9 mouse cellular contexts compared by ENCODE assay signal in the genomic region with DNA sequence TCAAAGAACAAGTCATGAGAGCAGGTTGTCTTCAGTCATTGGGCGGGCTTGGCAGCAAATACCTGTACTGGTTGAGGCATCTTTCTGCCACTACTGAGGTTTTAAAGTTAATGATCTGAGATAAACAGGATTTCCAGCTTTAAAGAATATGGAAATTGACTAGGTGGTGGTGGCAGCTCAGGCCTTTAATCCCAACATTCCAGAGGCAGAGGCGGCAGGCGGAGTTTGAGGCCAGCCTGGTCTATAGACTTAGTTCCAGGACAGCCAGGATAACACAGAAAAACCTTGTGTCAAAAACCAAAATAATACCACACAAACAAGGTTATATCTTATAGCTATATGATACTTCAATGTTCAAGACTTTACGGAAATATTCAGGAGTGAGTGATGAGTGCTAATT. TPM values are rescaled to one million over a fixed set of nuclear protein-coding genes. Genes with fewer than 3 reads are reported as not detected.
DNase-seq lines count a peak whose midpoint lies in the region; ATAC-seq lines count a peak whose summit lies in the region.
"Had no signal": no experiment of that assay in that cellular context is flagged by ENCODE, and none has a peak within 500 bp of the region (broad histone marks: within the 10 kb centered on the region; RNA-seq: fewer than 3 reads in every experiment).

No protein-coding gene starts in this region.

- peak overlapping the region; percentile 97 for H3K4me3 ChIP-seq in kidney, embryonic 16.5 days (ENCODE audit: low read length)
- H3K4me3 ChIP-seq in embryonic facial prominence, embryonic 10.5 days: peak overlapping the region; percentile 77
- peak overlapping the region; percentile 97 for H3K4me3 ChIP-seq in hindbrain, embryonic 16.5 days (ENCODE audit: low read length)
- peak overlapping the region; percentile 84 for H3K4me3 ChIP-seq in midbrain, embryonic 16.5 days (ENCODE audit: low read depth, low read length)

- no peak for DNase-seq in kidney, postnatal 36 days
- no peak for DNase-seq in embryonic facial prominence, embryonic 10.5 days (ENCODE audit: low spot score)
- no peak for DNase-seq in adipocyte (ENCODE audit: low spot score)
- no peak for DNase-seq in gastrocnemius, adult 18-20 months (ENCODE audit: low spot score)
- DNase-seq in spleen, postnatal 14 days (ENCODE audit: low spot score in 2 of 2): no peak
- DNase-seq: kidney, postnatal 10 days had no signal

- H3K9ac ChIP-seq in kidney, embryonic 16.5 days (replicated peaks; ENCODE audit: low read length): peak overlapping the region; percentile 95
- H3K9ac ChIP-seq in hindbrain, embryonic 16.5 days (ENCODE audit: low read depth, low read length): peak overlapping the region; percentile 97
- H3K9ac ChIP-seq in midbrain, embryonic 16.5 days (ENCODE audit: low read depth, low read length): peak overlapping the region; percentile 88; the same call in 1 of the 2 replicates

- H3K36me3 ChIP-seq in kidney, embryonic 16.5 days (ENCODE audit: insufficient read depth, low read length): no peaks in the 10 kb centered on the region
- peaks cover 11% of the 10 kb centered on the region for H3K36me3 ChIP-seq in embryonic facial prominence, embryonic 10.5 days (replicated peaks)
- H3K36me3 ChIP-seq in hindbrain, embryonic 16.5 days (ENCODE audit: control insufficient read depth, insufficient read depth, low read length): no peaks in the 10 kb centered on the region
- H3K36me3 ChIP-seq in midbrain, embryonic 16.5 days (ENCODE audit: control insufficient read depth, insufficient read depth, low read length): no peaks in the 10 kb centered on the region

- H3K4me1 ChIP-seq in kidney, embryonic 16.5 days (ENCODE audit: insufficient read depth, low read length): peaks cover 19% of the 10 kb centered on the region
- H3K4me1 ChIP-seq in embryonic facial prominence, embryonic 10.5 days: peaks cover 28% of the 10 kb centered on the region
- H3K4me1 ChIP-seq in hindbrain, embryonic 16.5 days (ENCODE audit: control insufficient read depth, insufficient read depth, low read depth, low read length): peaks cover 17% of the 10 kb centered on the region
- H3K4me1 ChIP-seq in midbrain, embryonic 16.5 days (ENCODE audit: control insufficient read depth, insufficient read depth, low read length): peaks cover 22% of the 10 kb centered on the region

- ATAC-seq in kidney, embryonic 16.5 days (ENCODE audit: low FRiP score, low TSS enrichment): no peak
- ATAC-seq in hindbrain, embryonic 16.5 days: no peak
- ATAC-seq in midbrain, embryonic 16.5 days: no peak

- H3K27ac ChIP-seq in kidney, embryonic 16.5 days (ENCODE audit: low read length): peak overlapping the region; percentile 99; the same call in 1 of the 2 replicates
- peak overlapping the region; percentile 97 for H3K27ac ChIP-seq in embryonic facial prominence, embryonic 10.5 days (replicated peaks)
- H3K27ac ChIP-seq in hindbrain, embryonic 16.5 days (ENCODE audit: low read depth, low read length): peak overlapping the region; percentile 100
- peak overlapping the region; percentile 97 for H3K27ac ChIP-seq in midbrain, embryonic 16.5 days (ENCODE audit: low read length)

- no peaks in the 10 kb centered on the region for H3K9me3 ChIP-seq in kidney, embryonic 16.5 days (ENCODE audit: low read length)
- no peaks in the 10 kb centered on the region for H3K9me3 ChIP-seq in embryonic facial prominence, embryonic 10.5 days
- no peaks in the 10 kb centered on the region for H3K9me3 ChIP-seq in hindbrain, embryonic 16.5 days (ENCODE audit: control insufficient read depth, low read length)
- no peaks in the 10 kb centered on the region for H3K9me3 ChIP-seq in midbrain, embryonic 16.5 days (replicated peaks; ENCODE audit: control insufficient read depth, low read length, poor library complexity, severe bottlenecking)

- 37% methylated on average over 4 of the region's 4 CpGs for WGBS in kidney, embryonic 16.5 days
- 34% methylated on average over 4 of the region's 4 CpGs for WGBS in embryonic facial prominence, embryonic 10.5 days
- 42% methylated on average over 4 of the region's 4 CpGs for WGBS in hindbrain, embryonic 16.5 days
- WGBS in midbrain, embryonic 16.5 days: 30% methylated on average over 4 of the region's 4 CpGs

- H3K27me3 ChIP-seq in kidney, embryonic 16.5 days (ENCODE audit: insufficient read depth, low read length): no peaks in the 10 kb centered on the region
- no peaks in the 10 kb centered on the region for H3K27me3 ChIP-seq in embryonic facial prominence, embryonic 10.5 days (replicated peaks; ENCODE audit: low read depth, poor library complexity, severe bottlenecking)
- no peaks in the 10 kb centered on the region for H3K27me3 ChIP-seq in hindbrain, embryonic 16.5 days (replicated peaks; ENCODE audit: control insufficient read depth, insufficient read depth, low read length)
- no peaks in the 10 kb centered on the region for H3K27me3 ChIP-seq in midbrain, embryonic 16.5 days (ENCODE audit: control insufficient read depth, insufficient read depth, low read depth, low read length)

- H3K4me2 ChIP-seq in kidney, embryonic 16.5 days (replicated peaks; ENCODE audit: low read depth, low read length): peak overlapping the region; percentile 73
- H3K4me2 ChIP-seq in hindbrain, embryonic 16.5 days (ENCODE audit: low read length): peak overlapping the region; percentile 96
- peak overlapping the region; percentile 76 for H3K4me2 ChIP-seq in midbrain, embryonic 16.5 days (ENCODE audit: low read length)

RNA-seq across cellular contexts. Expression of a gene that starts 1.1 kb away (rescaled TPM):
- 18.1 and 20.0 TPM in 2 replicates for polyA plus RNA-seq in kidney, embryonic 16.5 days (2015; fragmentation: Nextera tagmentation; extraction: Ambion mirVana)
- 34.4 and 36.7 TPM in 2 replicates for polyA plus RNA-seq in embryonic facial prominence, embryonic 10.5 days (2016; fragmentation: Nextera tagmentation; extraction: Ambion mirVana)
- 24.4 and 28.9 TPM in 2 replicates for polyA plus RNA-seq in hindbrain, embryonic 16.5 days (2015; fragmentation: Nextera tagmentation; extraction: Ambion mirVana)
- 34.8 and 35.0 TPM in 2 replicates for polyA plus RNA-seq in midbrain, embryonic 16.5 days (2015; fragmentation: Nextera tagmentation; extraction: Ambion mirVana)
- 1 to 10 TPM; 3.2 to 5.5 TPM for total RNA-seq in gastrocnemius, adult 18-20 months (2021)

RNA-seq across cellular contexts. Expression of a gene that starts 39.8 kb away (rescaled TPM):
- 87.0 and 96.5 TPM in 2 replicates for polyA plus RNA-seq in kidney, embryonic 16.5 days (2015; fragmentation: Nextera tagmentation; extraction: Ambion mirVana)
- polyA plus RNA-seq in embryonic facial prominence, embryonic 10.5 days (2016; fragmentation: Nextera tagmentation; extraction: Ambion mirVana): 27.0 and 27.5 TPM in 2 replicates
- polyA plus RNA-seq in hindbrain, embryonic 16.5 days (2015; fragmentation: Nextera tagmentation; extraction: Ambion mirVana): 44.6 and 47.6 TPM in 2 replicates
- 38.8 and 42.1 TPM in 2 replicates for polyA plus RNA-seq in midbrain, embryonic 16.5 days (2015; fragmentation: Nextera tagmentation; extraction: Ambion mirVana)
- 10 to 100 TPM; 17.9 to 18.5 TPM for total RNA-seq in gastrocnemius, adult 18-20 months (2021)

RNA-seq across cellular contexts. Expression of a gene that starts 51.0 kb away (rescaled TPM):
- 2.4 and 2.8 TPM in 2 replicates for polyA plus RNA-seq in kidney, embryonic 16.5 days (2015; fragmentation: Nextera tagmentation; extraction: Ambion mirVana)
- polyA plus RNA-seq in embryonic facial prominence, embryonic 10.5 days (2016; fragmentation: Nextera tagmentation; extraction: Ambion mirVana): 0.59 and 0.78 TPM in 2 replicates
- 0.92 and 1.1 TPM in 2 replicates for polyA plus RNA-seq in hindbrain, embryonic 16.5 days (2015; fragmentation: Nextera tagmentation; extraction: Ambion mirVana)
- polyA plus RNA-seq in midbrain, embryonic 16.5 days (2015; fragmentation: Nextera tagmentation; extraction: Ambion mirVana): 0.72 and 1.2 TPM in 2 replicates
- under 1 TPM; 0.55 to 0.85 TPM for total RNA-seq in gastrocnemius, adult 18-20 months (2021)

RNA-seq across cellular contexts. Expression of a gene that starts 55.0 kb away (rescaled TPM):
- polyA plus RNA-seq in kidney, embryonic 16.5 days (2015; fragmentation: Nextera tagmentation; extraction: Ambion mirVana): 0.29 and 0.35 TPM in 2 replicates
- polyA plus RNA-seq in embryonic facial prominence, embryonic 10.5 days (2016; fragmentation: Nextera tagmentation; extraction: Ambion mirVana): 4.1 and 9.4 TPM in 2 replicates
- polyA plus RNA-seq in hindbrain, embryonic 16.5 days (2015; fragmentation: Nextera tagmentation; extraction: Ambion mirVana): 7.3 and 12.1 TPM in 2 replicates
- polyA plus RNA-seq in midbrain, embryonic 16.5 days (2015; fragmentation: Nextera tagmentation; extraction: Ambion mirVana): 4.2 and 17.6 TPM in 2 replicates
- total RNA-seq in gastrocnemius, adult 18-20 months (2021): not detected
